Mouse (Mus musculus): ENCODE measurements at regions not wholly inside any gene's neighbourhood (a gene's known extent, or its start where the extent isn't known, plus 50 kb on each side); places are given as distances from the start of the nearest gene placed in this dataset.

DNA sequence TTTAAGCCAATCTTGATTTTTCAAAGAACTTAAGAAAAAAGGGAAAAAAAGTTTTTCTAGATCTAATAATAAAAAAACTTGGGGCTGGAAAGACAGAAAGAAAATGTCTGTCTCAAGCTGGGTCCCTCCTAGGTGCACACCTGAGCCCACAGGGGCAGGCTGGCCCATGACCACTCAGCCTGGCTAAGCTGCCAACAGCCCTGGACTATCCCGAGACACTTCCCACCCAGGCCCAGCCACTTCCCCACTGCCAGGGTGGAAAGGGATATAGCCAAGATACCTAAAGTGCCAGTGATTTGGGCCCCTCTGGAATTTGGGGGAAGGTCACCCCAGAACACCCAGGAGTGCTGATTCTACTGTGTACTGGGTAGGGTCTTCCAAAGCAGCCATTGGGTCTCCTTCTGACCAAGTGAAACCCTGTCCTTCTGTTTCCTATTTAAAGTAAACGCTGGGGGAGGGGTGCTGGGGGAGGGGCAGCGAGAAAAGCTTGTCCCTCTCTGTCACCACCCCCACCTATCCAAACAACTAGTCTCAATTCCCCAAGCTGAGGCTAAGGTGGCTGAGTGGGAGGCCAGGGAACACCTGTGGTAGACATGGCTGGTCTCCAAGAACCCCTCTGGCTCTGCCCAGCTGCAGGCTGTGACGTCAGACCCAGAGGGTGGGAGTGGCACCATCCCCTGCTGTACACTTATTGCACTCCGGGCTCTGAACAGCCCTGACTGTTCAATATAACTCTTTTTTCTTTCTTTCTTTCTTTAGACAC is 62.6 kb downstream of the Mcfd2 start:
- 0 out of 2 replicates have a peak, but pooled peaks have one; percentile 25 for ATAC-seq (replicated peaks; ENCODE audit: poor library complexity, severe bottlenecking)

DNA sequence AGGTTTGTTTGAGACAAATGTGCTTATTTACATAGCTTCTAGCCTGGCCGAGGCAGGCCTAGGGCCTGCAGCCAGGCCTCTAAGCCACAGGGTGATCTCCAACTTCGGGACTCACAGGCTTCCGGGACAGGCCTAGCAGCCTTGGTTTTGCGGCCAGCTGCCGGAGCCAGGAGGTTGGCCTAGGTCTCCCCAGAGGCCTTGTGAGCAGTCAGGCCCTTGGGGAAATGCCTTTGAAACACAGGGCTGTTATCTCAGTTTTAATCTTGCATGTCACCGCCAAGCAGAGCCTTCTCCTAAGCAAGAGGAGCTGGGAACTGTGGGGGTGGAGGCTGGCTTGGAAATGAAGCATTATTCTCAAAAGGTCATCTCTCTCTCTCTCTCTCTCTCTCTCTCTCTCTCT is 63.2 kb downstream of the Mcfd2 start:
- peak; percentile 86 for ATAC-seq (replicated peaks; ENCODE audit: poor library complexity, severe bottlenecking)

DNA sequence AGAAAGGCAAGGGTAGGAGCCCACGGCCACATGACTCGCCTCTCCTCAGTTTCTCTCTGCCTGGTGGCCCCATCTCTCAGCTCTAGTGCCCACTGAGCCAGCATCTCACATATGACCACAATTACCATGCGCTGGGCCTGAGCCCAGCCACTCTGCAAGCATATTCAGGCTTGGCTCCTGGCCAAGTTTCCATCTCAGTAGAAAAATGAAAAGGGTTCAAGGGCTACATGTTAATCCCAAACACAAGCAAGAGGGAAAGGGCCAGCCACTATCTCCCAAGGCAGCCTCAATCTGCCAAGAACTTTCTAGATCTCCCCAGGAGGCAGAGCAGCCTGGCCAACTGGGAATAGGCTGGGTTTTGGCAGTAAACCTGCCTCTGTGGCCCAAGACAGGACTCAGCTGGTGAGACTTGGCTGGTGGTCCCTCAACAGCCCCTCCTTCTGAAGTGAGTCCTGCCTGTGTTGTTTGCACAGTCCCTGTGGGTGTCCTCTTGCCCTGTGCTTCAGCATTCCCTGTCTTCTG is 65.0 kb downstream of the Mcfd2 start:
- ATAC-seq (replicated peaks; ENCODE audit: poor library complexity, severe bottlenecking), result no peak

DNA sequence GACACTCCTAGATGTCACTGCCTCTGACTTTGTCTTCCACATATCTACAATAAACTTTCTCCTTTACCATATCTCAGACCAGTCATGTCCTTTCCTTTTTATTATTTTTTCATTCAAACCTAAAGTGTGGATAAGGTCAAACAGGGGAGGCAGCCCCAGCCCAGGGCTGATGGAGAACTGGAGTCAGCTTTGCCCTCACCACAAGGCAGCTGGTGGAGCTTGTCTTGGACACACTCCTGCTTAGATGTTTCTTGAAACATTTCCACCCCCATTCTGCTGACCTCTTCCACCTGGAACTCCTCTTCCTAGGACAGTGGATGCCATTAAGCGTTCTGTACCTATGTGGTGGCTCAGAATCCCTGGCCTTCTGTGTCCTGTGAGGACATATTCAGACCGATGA is 65.6 kb downstream of the Mcfd2 start:
- ATAC-seq (replicated peaks; ENCODE audit: poor library complexity, severe bottlenecking), result no peak

DNA sequence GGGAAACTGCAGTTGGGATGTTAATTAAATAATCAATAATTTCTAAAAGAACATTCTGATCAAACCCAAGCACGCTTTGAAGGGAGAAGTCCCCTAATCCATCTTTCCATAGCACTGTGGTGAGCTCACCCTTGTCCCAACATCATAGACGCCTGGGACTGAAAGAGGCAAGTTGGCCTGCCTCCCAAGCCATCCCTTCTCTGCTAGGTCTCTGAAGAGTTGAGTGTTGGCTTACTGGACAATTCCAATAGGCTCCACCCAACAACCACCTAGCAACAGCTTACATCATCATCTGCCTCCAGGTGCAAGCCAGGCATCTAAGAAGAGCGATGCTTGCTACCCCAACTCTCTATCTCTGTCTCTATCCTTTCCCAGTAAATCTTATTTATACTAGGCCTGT is 66.6 kb downstream of the Mcfd2 start:
- no peak for ATAC-seq (replicated peaks; ENCODE audit: poor library complexity, severe bottlenecking)

DNA sequence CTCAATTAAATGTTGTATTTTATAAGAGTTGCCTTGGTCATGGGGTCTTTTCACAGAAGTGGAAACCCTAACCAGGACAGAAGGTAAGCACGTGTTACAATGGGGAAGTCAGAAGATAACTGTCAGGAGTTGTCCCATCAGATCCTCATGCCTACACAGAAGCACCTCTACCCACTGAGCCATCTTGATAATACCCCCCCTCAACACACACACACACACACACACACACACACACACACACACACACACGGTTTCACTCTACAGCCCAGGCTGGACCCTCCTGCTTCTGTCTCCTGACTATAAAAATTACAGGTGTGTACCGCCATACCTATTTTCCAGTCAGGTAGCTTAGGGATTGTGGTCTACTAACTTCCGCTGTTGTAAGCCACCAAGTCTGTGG is 68.3 kb downstream of the Mcfd2 start:
- ATAC-seq (replicated peaks; ENCODE audit: poor library complexity, severe bottlenecking), result no peak

DNA sequence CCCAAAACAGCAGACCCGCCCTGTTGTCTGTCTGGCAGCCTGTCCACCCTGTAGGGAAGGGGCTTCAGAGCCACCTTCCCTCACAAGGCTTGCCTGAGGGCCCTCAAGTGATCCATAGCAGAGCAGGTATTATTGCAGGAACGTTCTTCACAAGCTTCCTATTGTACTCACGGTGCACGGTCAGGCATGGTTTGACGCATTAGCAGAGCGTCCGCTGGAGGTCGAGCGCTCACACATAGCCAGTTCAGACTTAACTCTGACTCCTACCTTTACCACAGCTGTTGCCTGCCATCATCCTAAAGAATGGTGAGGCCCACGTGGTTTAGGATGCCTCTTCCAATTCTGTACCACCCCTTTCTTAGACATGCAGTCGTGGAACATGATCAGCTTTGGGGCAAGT is 71.1 kb downstream of the Mcfd2 start:
- ATAC-seq (replicated peaks; ENCODE audit: poor library complexity, severe bottlenecking), result no peak

DNA sequence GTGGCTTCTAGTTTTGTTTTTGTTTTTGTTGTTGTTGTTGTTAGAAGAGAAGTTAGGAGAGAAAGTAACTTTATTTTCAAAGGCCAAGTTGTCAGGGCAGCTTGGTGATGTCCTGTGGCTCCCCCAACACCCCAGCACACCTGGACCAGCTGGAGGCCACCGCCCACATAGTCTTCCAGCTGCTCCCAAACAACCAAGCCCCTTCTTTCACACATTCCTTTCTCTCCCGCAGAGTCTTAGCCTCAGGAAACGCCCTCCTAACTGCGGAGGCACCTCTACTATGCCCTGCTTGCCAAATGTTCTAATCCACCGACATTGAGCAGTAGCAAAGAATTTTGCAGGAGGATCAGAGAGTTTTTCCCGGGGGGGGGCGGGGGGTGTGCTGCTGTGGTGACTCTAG is 72.3 kb downstream of the Mcfd2 start:
- no peak for ATAC-seq (replicated peaks; ENCODE audit: poor library complexity, severe bottlenecking)

DNA sequence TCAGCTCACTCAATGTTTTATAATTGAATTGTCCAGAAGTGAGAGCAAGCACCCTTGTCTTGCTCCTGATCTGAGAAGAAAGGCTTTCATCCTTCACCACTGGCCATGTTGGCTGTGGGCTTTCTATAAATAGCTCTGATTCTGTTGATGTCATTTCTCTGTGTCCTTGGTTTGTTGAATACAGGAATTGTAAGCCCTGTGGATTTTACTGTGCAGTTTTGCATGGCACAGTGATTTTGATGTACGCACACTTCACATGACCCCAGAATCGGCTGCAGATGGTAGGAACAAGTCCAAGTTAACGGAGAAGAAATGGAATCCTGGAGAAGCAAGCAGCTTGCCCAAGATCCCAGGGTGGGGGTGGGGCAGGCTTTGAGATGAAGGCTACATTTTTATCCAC is 76.1 kb downstream of the Mcfd2 start:
- no peak for ATAC-seq (replicated peaks; ENCODE audit: poor library complexity, severe bottlenecking)

All from granulocyte monocyte progenitor cell, adult 5-6 weeks (primary cell).